Mouse (Mus musculus) lung, embryonic 16.5 days (tissue): ENCODE measurements at regions not wholly inside any gene's neighbourhood (a gene's known extent, or its start where the extent isn't known, plus 50 kb on each side); places are given as distances from the start of the nearest gene placed in this dataset.
A peak's percentile ranks its signal among the peaks of the same experiment; 100 is the strongest.

Source experiments
- ATAC-seq: fragments of 200-750 bp; cut with Nextera tagmentation; 2 replicates; pipeline ENCODE4 v1.8.0; 2017; ENCODE audit warnings: low read depth, mild to moderate bottlenecking, moderate library complexity
- H3K27ac ChIP-seq: fragments of 300-500 bp; sonication (generic); 2 replicates; pipeline ENCODE4 v1.5.1; 2014; ENCODE audit warnings: mild to moderate bottlenecking, control low read depth, low read length
- H3K27me3 ChIP-seq: fragments of 300-500 bp; sonication (generic); 2 replicates; pipeline ENCODE4 v1.6.1; 2014; ENCODE audit warnings: low read depth, low read length, mixed read lengths; ENCODE audit not compliant: control insufficient read depth, insufficient read depth
- H3K36me3 ChIP-seq: fragments of 300-500 bp; sonication (generic); 2 replicates; pipeline ENCODE4 v1.6.1; 2014; ENCODE audit warnings: low read length; ENCODE audit not compliant: control insufficient read depth, insufficient read depth
- H3K4me1 ChIP-seq: fragments of 300-500 bp; sonication (generic); replicated peaks from 2 replicates; pipeline ENCODE4 v1.6.1; 2014; ENCODE audit warnings: low read length, mixed read lengths; ENCODE audit not compliant: control insufficient read depth, insufficient read depth
- H3K4me2 ChIP-seq: fragments of 300-500 bp; sonication (generic); 2 replicates; pipeline ENCODE4 v1.6.1; 2014; ENCODE audit warnings: low read depth, low read length, control low read depth
- H3K4me3 ChIP-seq: fragments of 300-500 bp; sonication (generic); 2 replicates; pipeline ENCODE4 v1.5.1; 2014; ENCODE audit warnings: mild to moderate bottlenecking, low read length, control low read depth
- H3K9ac ChIP-seq: fragments of 300-500 bp; sonication (generic); 2 replicates; pipeline ENCODE4 v1.6.1; 2014; ENCODE audit warnings: low read length, control low read depth
- H3K9me3 ChIP-seq: fragments of 300-500 bp; sonication (generic); 2 replicates; pipeline ENCODE4 v1.6.1; 2016; ENCODE audit warnings: low read length; ENCODE audit not compliant: control insufficient read depth
- WGBS: fragments of 180-500 bp; shearing (Covaris S2); extraction: QIAGEN DNeasy Blood & Tissue Kit; methylation state at CpG from one replicate; pipeline ENCODE4 v1.1.7; 2014; 5-methylcytosine and 5-hydroxymethylcytosine counted together

DNA sequence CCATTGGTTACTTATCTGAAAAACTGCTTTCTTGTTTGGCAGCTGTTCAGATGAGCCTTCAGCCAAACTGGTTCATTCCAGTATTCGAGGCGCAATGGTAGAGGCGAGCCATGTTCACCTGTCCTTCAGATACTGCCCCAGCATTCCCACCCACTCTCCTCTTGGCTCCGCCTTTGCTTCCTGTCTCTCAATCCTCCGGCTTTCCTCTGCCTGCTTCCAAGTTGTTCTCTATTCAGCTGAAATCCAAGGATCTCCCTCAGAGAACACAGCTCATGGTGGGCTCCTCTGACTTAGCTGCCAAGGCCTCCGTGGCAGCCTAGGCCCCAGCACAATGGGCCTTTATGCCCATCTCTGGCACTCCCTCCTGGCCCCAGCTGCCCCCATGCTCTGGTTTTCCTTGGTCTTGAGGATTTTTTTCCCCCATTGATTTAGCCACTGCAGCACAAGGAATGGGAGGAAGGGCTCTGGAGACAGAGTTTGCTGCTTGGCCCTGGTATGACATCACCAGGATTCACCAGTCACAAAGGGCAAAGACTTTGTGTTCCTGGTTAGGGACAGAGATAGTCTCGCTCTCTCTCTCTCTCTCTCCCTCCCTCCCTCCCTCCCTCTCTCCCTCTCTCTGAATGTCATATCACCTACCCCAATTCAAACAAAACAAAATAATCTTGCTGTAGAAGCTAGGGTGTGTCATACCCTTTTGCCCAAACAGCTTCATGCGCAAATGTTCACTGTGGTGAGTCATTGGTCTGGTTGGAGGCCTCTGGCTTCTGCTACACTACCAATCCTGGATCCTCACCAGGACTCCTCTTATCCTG, 91.6 kb downstream of the Xrcc2 start:
- no peak overlapping the region for H3K9ac ChIP-seq
- no peak overlapping the region for H3K4me3 ChIP-seq
- no peak overlapping the region for H3K4me2 ChIP-seq
- no peak overlapping the region for H3K27ac ChIP-seq
- ATAC-seq, result 0 out of 2 replicates have a peak, but pooled peaks have one; percentile 23
- no peaks in the 10 kb centered on the region for H3K36me3 ChIP-seq
- H3K4me1 ChIP-seq, result no peaks in the 10 kb centered on the region
- no peaks in the 10 kb centered on the region for H3K27me3 ChIP-seq
- H3K9me3 ChIP-seq, result no peaks in the 10 kb centered on the region
- WGBS, result 63% methylated on average over 8 of the region's 8 CpGs

GRCm38 (mm10) chr5:25612036-25612705, 93.5 kb downstream of the Xrcc2 start:
- Histone ChIP-seq H3K27me3 (no peaks in the 10 kb centered on the region), H3K36me3 (no peaks in the 10 kb centered on the region), H3K4me1 (no peaks in the 10 kb centered on the region), H3K27ac (no peak overlapping the region), H3K4me2 (no peak overlapping the region), H3K9me3 (no peaks in the 10 kb centered on the region), H3K4me3 (no peak overlapping the region), H3K9ac (no peak overlapping the region)
- ATAC-seq, result no peak
- WGBS, result 80% methylated on average over 9 of the region's 9 CpGs

GRCm38 (mm10) chr5:25609911-25610310, 94.0 kb downstream of the Cct8l1 start:
- H3K9ac ChIP-seq, result no peak overlapping the region
- no peak overlapping the region for H3K4me2 ChIP-seq
- H3K4me1 ChIP-seq, result no peaks in the 10 kb centered on the region
- 21% methylated on average over 9 of the region's 9 CpGs for WGBS
- no peak for ATAC-seq
- H3K27me3 ChIP-seq, result no peaks in the 10 kb centered on the region
- H3K27ac ChIP-seq, result no peak overlapping the region
- H3K4me3 ChIP-seq, result no peak overlapping the region
- H3K36me3 ChIP-seq, result no peaks in the 10 kb centered on the region
- H3K9me3 ChIP-seq, result no peaks in the 10 kb centered on the region

GRCm38 (mm10) chr5:25602123-25602522, 86.3 kb downstream of the Cct8l1 start:
- Histone ChIP-seq H3K9ac (no peak overlapping the region), H3K9me3 (no peaks in the 10 kb centered on the region), H3K4me3 (no peak overlapping the region), H3K27me3 (no peaks in the 10 kb centered on the region), H3K36me3 (no peaks in the 10 kb centered on the region), H3K27ac (no peak overlapping the region), H3K4me1 (no peaks in the 10 kb centered on the region), H3K4me2 (no peak overlapping the region)
- ATAC-seq, result no peak
- 38% methylated on average over 2 of the region's 2 CpGs for WGBS

- ATAC-seq, result no peak
Observed at GRCm38 (mm10) chr5:25599363-25599762, 83.5 kb downstream of the Cct8l1 start.

DNA sequence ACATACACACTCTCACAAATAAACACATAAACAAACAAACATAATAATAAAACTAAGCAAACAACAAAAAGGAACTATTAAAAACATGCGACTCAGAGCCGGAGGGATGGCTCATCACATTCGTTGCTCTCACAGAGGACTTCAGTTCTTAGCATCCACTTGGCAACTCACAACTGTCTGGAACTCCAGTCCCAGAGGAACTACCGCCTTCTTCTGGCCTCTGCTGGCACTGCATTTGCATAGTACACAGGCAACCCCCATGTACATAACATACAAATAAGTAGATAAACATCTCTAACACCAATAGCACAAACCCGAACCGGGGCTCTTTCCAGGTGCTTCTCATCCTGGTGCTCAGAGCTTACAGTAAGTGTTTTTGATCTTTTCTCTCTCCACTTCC, 81.9 kb downstream of the Cct8l1 start:
- Histone ChIP-seq H3K27me3 (no peaks in the 10 kb centered on the region), H3K27ac (no peak overlapping the region), H3K36me3 (no peaks in the 10 kb centered on the region), H3K9me3 (no peaks in the 10 kb centered on the region), H3K4me2 (no peak overlapping the region), H3K4me1 (no peaks in the 10 kb centered on the region), H3K4me3 (no peak overlapping the region), H3K9ac (no peak overlapping the region)
- WGBS, result 84% methylated on average over 6 of the region's 6 CpGs
- no peak for ATAC-seq

More at GRCm38 (mm10) chr5:25599363-25599762, 83.5 kb downstream of the Cct8l1 start:
- no peaks in the 10 kb centered on the region for H3K4me1 ChIP-seq
- H3K36me3 ChIP-seq, result no peaks in the 10 kb centered on the region
- no peak overlapping the region for H3K4me2 ChIP-seq
- H3K9me3 ChIP-seq, result no peaks in the 10 kb centered on the region
- no peaks in the 10 kb centered on the region for H3K27me3 ChIP-seq
- 73% methylated on average over 1 of the region's 1 CpGs for WGBS
- H3K4me3 ChIP-seq, result no peak overlapping the region
- no peak overlapping the region for H3K27ac ChIP-seq
- H3K9ac ChIP-seq, result no peak overlapping the region

DNA sequence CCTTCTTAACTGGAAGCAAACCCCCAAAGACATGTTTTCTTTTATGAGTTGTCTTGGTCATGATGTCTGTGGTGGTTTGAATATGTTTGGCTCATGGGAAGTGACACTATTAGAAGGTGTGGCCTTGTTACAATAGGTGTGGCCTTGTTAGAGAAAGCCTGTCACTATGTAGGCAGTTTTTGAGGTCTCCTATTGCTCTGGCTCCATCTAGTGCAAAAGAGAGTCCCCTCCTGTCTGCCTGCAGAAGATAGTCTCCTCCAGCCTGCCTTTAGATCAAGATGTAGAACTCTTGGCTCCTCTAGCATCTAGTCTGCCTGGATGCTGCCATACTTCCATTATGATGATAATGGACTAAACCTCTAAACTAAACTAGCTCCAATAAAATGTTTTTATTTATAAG, 75.8 kb downstream of the Cct8l1 start:
- H3K4me3 ChIP-seq, result no peak overlapping the region
- H3K9me3 ChIP-seq, result no peaks in the 10 kb centered on the region
- H3K27ac ChIP-seq, result no peak overlapping the region
- ATAC-seq, result no peak
- H3K4me2 ChIP-seq, result no peak overlapping the region
- H3K36me3 ChIP-seq, result no peaks in the 10 kb centered on the region
- no peak overlapping the region for H3K9ac ChIP-seq
- no peaks in the 10 kb centered on the region for H3K4me1 ChIP-seq
- H3K27me3 ChIP-seq, result no peaks in the 10 kb centered on the region
